Mouse (Mus musculus): ENCODE data around the gene Gnb1. TPM values are rescaled to one million over a fixed set of nuclear protein-coding genes. Genes with fewer than 3 reads are reported as not detected.
A peak's percentile ranks its signal among the peaks of the same experiment; 100 is the strongest.

Gnb1 gene
- polyA plus RNA-seq, 1 experiment from 2014 or later, result 1,179 TPM

GRCm38 (mm10) chr4:155488232-155489025 is 2.7 kb upstream of the Gnb1 start:
- WGBS, result 74% methylated on average over 8 of the region's 8 CpGs
- no peak for ATAC-seq (replicated peaks)
- H3K9ac ChIP-seq, result no peak overlapping the region
- H3K4me2 ChIP-seq, result no peak overlapping the region
- no peaks in the 10 kb centered on the region for H3K9me3 ChIP-seq
- H3K27ac ChIP-seq, result peak overlapping the region; percentile 55
- H3K36me3 ChIP-seq (replicated peaks), result no peaks in the 10 kb centered on the region
- peaks cover 31% of the 10 kb centered on the region for H3K4me1 ChIP-seq
- no peaks in the 10 kb centered on the region for H3K27me3 ChIP-seq (replicated peaks)
- no peak overlapping the region for H3K4me3 ChIP-seq

GRCm38 (mm10) chr4:155489101-155489970 is 1.8 kb upstream of the Gnb1 start:
- 84% methylated on average over 9 of the region's 9 CpGs for WGBS
- H3K9me3 ChIP-seq, result no peaks in the 10 kb centered on the region
- no peaks in the 10 kb centered on the region for H3K36me3 ChIP-seq (replicated peaks)
- H3K9ac ChIP-seq, result no peak overlapping the region
- H3K27ac ChIP-seq, result no peak overlapping the region
- no peak for ATAC-seq (replicated peaks)
- peaks cover 40% of the 10 kb centered on the region for H3K4me1 ChIP-seq
- no peak overlapping the region for H3K4me2 ChIP-seq
- no peak overlapping the region for H3K4me3 ChIP-seq
- no peaks in the 10 kb centered on the region for H3K27me3 ChIP-seq (replicated peaks)

- peak overlapping the region; percentile 79 for H3K4me3 ChIP-seq
- ATAC-seq (replicated peaks), result 0 out of 2 replicates have a peak, but pooled peaks have one; percentile 10
- no peaks in the 10 kb centered on the region for H3K27me3 ChIP-seq (replicated peaks)
- peak overlapping the region; percentile 73 for H3K4me2 ChIP-seq
- peaks cover 52% of the 10 kb centered on the region for H3K4me1 ChIP-seq
- no peaks in the 10 kb centered on the region for H3K36me3 ChIP-seq (replicated peaks)
- H3K9me3 ChIP-seq, result no peaks in the 10 kb centered on the region
- 22% methylated on average over 5 of the region's 5 CpGs for WGBS
- peak overlapping the region; percentile 92 for H3K27ac ChIP-seq
- H3K9ac ChIP-seq, result peak overlapping the region; percentile 78
Measured at GRCm38 (mm10) chr4:155490456-155490855, 705 bp upstream of the Gnb1 start.

- peak; percentile 68 for ATAC-seq (replicated peaks)
- H3K4me2 ChIP-seq, result peak overlapping the region; percentile 73
- no peaks in the 10 kb centered on the region for H3K36me3 ChIP-seq (replicated peaks)
- H3K27me3 ChIP-seq (replicated peaks), result no peaks in the 10 kb centered on the region
- under 1% methylated on average over 52 of the region's 54 CpGs for WGBS
- H3K9me3 ChIP-seq, result no peaks in the 10 kb centered on the region
- peaks cover 60% of the 10 kb centered on the region for H3K4me1 ChIP-seq
- peak overlapping the region; percentile 92 for H3K27ac ChIP-seq
- peak overlapping the region; percentile 79 for H3K4me3 ChIP-seq
- H3K9ac ChIP-seq, result peak overlapping the region; percentile 97
Measured at GRCm38 (mm10) chr4:155491529-155492130, 469 bp downstream of the Gnb1 start.

GRCm38 (mm10) chr4:155492131-155492633 is 1.0 kb downstream of the Gnb1 start:
- Histone ChIP-seq H3K27ac (peak overlapping the region; percentile 92), H3K4me2 (peak overlapping the region; percentile 73), H3K27me3 (replicated peaks) (no peaks in the 10 kb centered on the region), H3K36me3 (replicated peaks) (no peaks in the 10 kb centered on the region), H3K4me1 (peaks cover 60% of the 10 kb centered on the region), H3K9ac (peak overlapping the region; percentile 97), H3K4me3 (peak overlapping the region; percentile 79), H3K9me3 (no peaks in the 10 kb centered on the region)
- WGBS, result under 1% methylated on average over 38 of the region's 51 CpGs
- ATAC-seq (replicated peaks), result no peak

GRCm38 (mm10) chr4:155494891-155495290 is 3.7 kb downstream of the Gnb1 start:
- H3K4me3 ChIP-seq, result no peak overlapping the region
- no peaks in the 10 kb centered on the region for H3K36me3 ChIP-seq (replicated peaks)
- no peak for ATAC-seq (replicated peaks)
- no peak overlapping the region for H3K27ac ChIP-seq
- peaks cover 52% of the 10 kb centered on the region for H3K4me1 ChIP-seq
- WGBS, result 57% methylated on average over 4 of the region's 4 CpGs
- H3K9ac ChIP-seq, result no peak overlapping the region
- H3K4me2 ChIP-seq, result peak overlapping the region; percentile 22
- H3K9me3 ChIP-seq, result no peaks in the 10 kb centered on the region
- no peaks in the 10 kb centered on the region for H3K27me3 ChIP-seq (replicated peaks)

- no peak overlapping the region for H3K4me2 ChIP-seq
- no peaks in the 10 kb centered on the region for H3K36me3 ChIP-seq (replicated peaks)
- H3K27me3 ChIP-seq (replicated peaks), result no peaks in the 10 kb centered on the region
- peaks cover 40% of the 10 kb centered on the region for H3K4me1 ChIP-seq
- H3K9ac ChIP-seq, result no peak overlapping the region
- H3K27ac ChIP-seq, result no peak overlapping the region
- no peak overlapping the region for H3K4me3 ChIP-seq
- no peak for ATAC-seq (replicated peaks)
- WGBS, result 87% methylated on average over 3 of the region's 3 CpGs
- no peaks in the 10 kb centered on the region for H3K9me3 ChIP-seq
Measured at GRCm38 (mm10) chr4:155497963-155498362, 6.8 kb downstream of the Gnb1 start.

GRCm38 (mm10) chr4:155501126-155501525 is 10.0 kb downstream of the Gnb1 start:
- H3K4me1 ChIP-seq, result peaks cover 27% of the 10 kb centered on the region
- H3K4me2 ChIP-seq, result no peak overlapping the region
- no peak for ATAC-seq (replicated peaks)
- H3K9me3 ChIP-seq, result no peaks in the 10 kb centered on the region
- no peak overlapping the region for H3K27ac ChIP-seq
- H3K4me3 ChIP-seq, result no peak overlapping the region
- no peaks in the 10 kb centered on the region for H3K36me3 ChIP-seq (replicated peaks)
- no peak overlapping the region for H3K9ac ChIP-seq
- 77% methylated on average over 2 of the region's 2 CpGs for WGBS
- no peaks in the 10 kb centered on the region for H3K27me3 ChIP-seq (replicated peaks)

GRCm38 (mm10) chr4:155505067-155505466 is 13.9 kb downstream of the Gnb1 start:
- Histone ChIP-seq H3K9ac (no peak overlapping the region), H3K4me1 (peaks cover 20% of the 10 kb centered on the region), H3K27ac (0 out of 2 replicates have a peak overlapping the region, but pooled peaks have one; percentile 8), H3K4me3 (no peak overlapping the region), H3K36me3 (replicated peaks) (no peaks in the 10 kb centered on the region), H3K4me2 (no peak overlapping the region), H3K27me3 (replicated peaks) (no peaks in the 10 kb centered on the region), H3K9me3 (no peaks in the 10 kb centered on the region)
- no peak for ATAC-seq (replicated peaks)
- WGBS, result 74% methylated on average over 8 of the region's 8 CpGs

- no peak overlapping the region for H3K4me3 ChIP-seq
- no peak overlapping the region for H3K27ac ChIP-seq
- no peaks in the 10 kb centered on the region for H3K27me3 ChIP-seq (replicated peaks)
- no peak overlapping the region for H3K4me2 ChIP-seq
- no peak overlapping the region for H3K9ac ChIP-seq
- 85% methylated on average over 5 of the region's 5 CpGs for whole genome bisulfite sequencing
- peaks cover 23% of the 10 kb centered on the region for H3K4me1 ChIP-seq
- no peaks in the 10 kb centered on the region for H3K36me3 ChIP-seq (replicated peaks)
- no peaks in the 10 kb centered on the region for H3K9me3 ChIP-seq
- ATAC-seq (replicated peaks), result 0 out of 2 replicates have a peak, but pooled peaks have one; percentile 24
Measured at GRCm38 (mm10) chr4:155505671-155506295, 14.6 kb downstream of the Gnb1 start.

GRCm38 (mm10) chr4:155508614-155509013 is 17.5 kb downstream of the Gnb1 start:
- no peaks in the 10 kb centered on the region for H3K9me3 ChIP-seq
- H3K4me1 ChIP-seq, result peaks cover 33% of the 10 kb centered on the region
- no peak overlapping the region for H3K4me3 ChIP-seq
- no peak overlapping the region for H3K27ac ChIP-seq
- no peak overlapping the region for H3K9ac ChIP-seq
- no peak overlapping the region for H3K4me2 ChIP-seq
- WGBS, result 91% methylated on average over 4 of the region's 4 CpGs
- H3K36me3 ChIP-seq (replicated peaks), result no peaks in the 10 kb centered on the region
- no peak for ATAC-seq (replicated peaks)
- no peaks in the 10 kb centered on the region for H3K27me3 ChIP-seq (replicated peaks)

All from midbrain, embryonic 15.5 days (tissue).